Mouse (Mus musculus): ENCODE data around the gene Plekhs1. TPM values are rescaled to one million over a fixed set of nuclear protein-coding genes. Genes with fewer than 3 reads are reported as not detected.
A peak's percentile ranks its signal among the peaks of the same experiment; 100 is the strongest.
"Not testable (repeated sequence)": the region's sequence is repeated elsewhere in the genome, so short reads cannot be mapped to it uniquely, and the experiment has no call there.

Gene Plekhs1
- polyA plus RNA-seq, 1 experiment from 2014 or later = 0.09 TPM

DNA sequence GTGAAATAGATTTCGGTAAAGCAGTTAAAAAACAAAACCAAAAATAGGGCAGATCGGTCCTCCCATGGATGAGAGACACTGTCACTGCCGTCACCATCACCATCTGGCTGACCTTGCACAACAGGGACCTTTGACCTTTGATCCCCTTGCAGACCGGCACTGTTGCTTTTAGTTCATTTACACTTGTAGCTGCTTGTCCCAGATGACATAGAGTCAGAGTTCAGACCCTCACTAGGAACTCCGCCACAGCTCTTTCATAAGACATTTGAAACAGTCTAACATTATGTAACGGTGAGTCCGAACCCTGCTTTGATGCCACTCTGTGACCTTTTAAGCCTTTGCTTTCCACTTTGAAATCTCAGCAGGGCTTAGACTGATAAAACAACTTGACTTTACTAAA lies 58.0 kb downstream of the Plekhs1 start:
- not testable (repeated sequence) for H3K9ac ChIP-seq (ENCODE audit: low read depth, low read length); ATAC-seq; H3K27ac ChIP-seq (ENCODE audit: low read length); H3K4me3 ChIP-seq (ENCODE audit: low read depth, low read length); H3K4me2 ChIP-seq (ENCODE audit: low read length); H3K27me3 ChIP-seq (ENCODE audit: control insufficient read depth, insufficient read depth, low read depth, low read length); H3K4me1 ChIP-seq (ENCODE audit: control insufficient read depth, insufficient read depth, low read length); H3K36me3 ChIP-seq (ENCODE audit: control insufficient read depth, insufficient read depth, low read length); H3K9me3 ChIP-seq (replicated peaks; ENCODE audit: control insufficient read depth, low read length, poor library complexity, severe bottlenecking)
- WGBS = no CpG with 5 or more reads among the region's 7 CpGs

DNA sequence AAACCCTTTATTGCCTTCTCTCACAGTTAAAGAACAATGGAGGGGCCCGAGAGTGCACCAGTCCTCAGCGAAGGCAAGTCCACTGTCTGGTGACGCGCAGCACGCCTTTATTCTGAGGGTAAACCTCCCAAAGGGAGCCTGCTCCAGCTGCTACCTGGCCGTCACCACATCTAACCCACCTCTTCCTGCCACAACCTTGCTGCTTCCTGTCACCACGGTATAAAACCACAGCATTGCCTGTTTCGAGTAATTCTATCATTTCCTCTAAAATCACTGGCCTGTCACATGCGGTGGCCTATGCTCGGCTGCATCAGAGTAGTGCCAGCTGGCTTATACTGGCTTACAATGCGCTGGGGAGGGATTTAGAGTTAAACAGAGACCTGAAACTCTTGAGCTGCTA lies 69.1 kb downstream of the Plekhs1 start:
- H3K4me2 ChIP-seq (ENCODE audit: low read length); H3K4me3 ChIP-seq (ENCODE audit: low read depth, low read length); H3K27me3 ChIP-seq (ENCODE audit: control insufficient read depth, insufficient read depth, low read depth, low read length); H3K36me3 ChIP-seq (ENCODE audit: control insufficient read depth, insufficient read depth, low read length); H3K27ac ChIP-seq (ENCODE audit: low read length); H3K4me1 ChIP-seq (ENCODE audit: control insufficient read depth, insufficient read depth, low read length); H3K9ac ChIP-seq (ENCODE audit: low read depth, low read length); H3K9me3 ChIP-seq (replicated peaks; ENCODE audit: control insufficient read depth, low read length, poor library complexity, severe bottlenecking); ATAC-seq: not testable (repeated sequence)
- WGBS = no CpG with 5 or more reads among the region's 11 CpGs

DNA sequence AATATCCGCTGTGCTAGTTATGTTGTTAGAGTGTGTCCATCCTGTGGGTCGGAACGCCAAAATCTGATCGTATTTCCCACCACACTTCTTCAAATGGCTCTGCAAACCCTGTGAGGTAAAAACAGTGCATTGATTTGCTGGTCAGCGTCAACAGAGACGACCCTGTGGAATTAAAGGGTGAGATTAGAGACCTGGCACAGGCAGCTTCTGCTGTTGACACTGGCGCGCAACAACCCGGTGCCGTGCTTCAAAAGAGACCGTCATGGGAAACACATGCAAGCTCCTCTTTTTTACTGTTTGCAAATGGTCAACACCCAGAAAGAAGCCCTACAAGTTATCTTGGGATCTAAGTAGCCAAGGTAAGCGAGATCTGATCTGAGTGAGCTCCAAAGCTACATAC lies 69.8 kb downstream of the Plekhs1 start:
- H3K36me3 ChIP-seq (ENCODE audit: control insufficient read depth, insufficient read depth, low read length) = 0 out of 2 replicates have a peak, but pooled peaks cover 3% of the 10 kb centered on the region
- no peaks in the 10 kb centered on the region for H3K4me1 ChIP-seq (ENCODE audit: control insufficient read depth, insufficient read depth, low read length)
- H3K9me3 ChIP-seq (replicated peaks; ENCODE audit: control insufficient read depth, low read length, poor library complexity, severe bottlenecking) = no peaks in the 10 kb centered on the region
- no peak overlapping the region for H3K4me3 ChIP-seq (ENCODE audit: low read depth, low read length)
- H3K9ac ChIP-seq (ENCODE audit: low read depth, low read length) = no peak overlapping the region
- H3K27me3 ChIP-seq (ENCODE audit: control insufficient read depth, insufficient read depth, low read depth, low read length) = no peaks in the 10 kb centered on the region
- H3K27ac ChIP-seq (ENCODE audit: low read length) = no peak overlapping the region
- WGBS = 94% methylated on average over 12 of the region's 12 CpGs
- ATAC-seq = no peak
- no peak overlapping the region for H3K4me2 ChIP-seq (ENCODE audit: low read length)

DNA sequence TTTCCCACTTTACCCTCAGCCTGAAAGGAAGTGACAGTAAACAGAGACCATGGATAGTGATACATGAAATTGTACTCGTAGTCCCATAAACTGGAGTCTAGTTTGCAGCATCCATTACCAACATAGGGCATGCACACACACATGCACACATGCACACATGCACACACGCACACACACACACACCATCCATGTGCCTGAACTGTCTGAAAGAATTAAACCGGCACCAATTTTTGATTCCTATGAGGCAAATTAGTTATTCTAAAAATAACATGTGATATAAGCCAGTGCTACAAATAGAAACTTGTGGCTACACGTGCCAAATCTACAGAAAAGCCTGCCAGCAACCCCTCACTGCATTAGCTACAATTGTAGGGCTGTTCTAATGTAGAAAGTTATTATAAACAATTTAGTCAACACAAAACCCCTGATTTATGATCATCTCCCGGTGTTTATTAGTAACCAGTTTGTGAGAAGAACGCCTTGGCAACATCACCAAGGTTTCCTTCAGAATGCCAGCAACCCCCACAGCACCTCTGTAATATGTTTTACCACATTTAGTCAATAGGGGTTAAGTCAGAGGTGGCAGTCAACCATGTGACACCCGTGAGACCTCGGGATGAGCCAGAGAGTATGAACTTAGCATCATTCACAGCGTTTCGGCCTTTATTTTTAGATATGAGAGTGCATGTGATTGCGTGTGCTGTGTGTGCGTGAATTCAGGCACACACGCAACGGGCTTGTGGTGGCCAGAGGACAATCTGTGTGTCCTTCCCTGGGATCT lies 72.0 kb downstream of the Plekhs1 start:
- 0 out of 2 replicates have a peak, but pooled peaks cover 3% of the 10 kb centered on the region for H3K36me3 ChIP-seq (ENCODE audit: control insufficient read depth, insufficient read depth, low read length)
- no peak for ATAC-seq
- H3K27me3 ChIP-seq (ENCODE audit: control insufficient read depth, insufficient read depth, low read depth, low read length) = no peaks in the 10 kb centered on the region
- H3K27ac ChIP-seq (ENCODE audit: low read length) = no peak overlapping the region
- 92% methylated on average over 14 of the region's 14 CpGs for WGBS
- no peaks in the 10 kb centered on the region for H3K9me3 ChIP-seq (replicated peaks; ENCODE audit: control insufficient read depth, low read length, poor library complexity, severe bottlenecking)
- H3K4me1 ChIP-seq (ENCODE audit: control insufficient read depth, insufficient read depth, low read length) = no peaks in the 10 kb centered on the region
- no peak overlapping the region for H3K9ac ChIP-seq (ENCODE audit: low read depth, low read length)
- H3K4me2 ChIP-seq (ENCODE audit: low read length) = no peak overlapping the region
- no peak overlapping the region for H3K4me3 ChIP-seq (ENCODE audit: low read depth, low read length)

DNA sequence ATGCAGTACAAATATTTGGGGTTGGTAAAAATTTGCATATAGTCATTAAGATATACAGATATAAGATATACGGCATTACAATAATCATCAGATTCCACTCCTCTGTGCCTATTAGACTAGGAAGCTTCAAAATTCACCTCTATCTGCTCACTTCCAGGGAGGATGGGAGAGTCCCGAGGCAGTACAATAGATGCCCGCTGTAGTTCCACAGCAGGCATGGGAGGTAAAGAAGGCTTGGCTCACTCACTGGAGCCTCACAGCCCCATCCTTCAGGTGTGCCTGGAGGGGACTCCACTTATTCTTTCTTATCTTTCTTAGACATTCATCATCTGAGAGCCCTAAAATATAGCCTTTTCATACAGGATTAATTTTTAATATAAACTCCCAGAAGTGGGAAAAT lies 72.9 kb downstream of the Plekhs1 start:
- 0 out of 2 replicates have a peak, but pooled peaks have one; percentile 51 for ATAC-seq
- Histone ChIP-seq H3K27ac (ENCODE audit: low read length) (no peak overlapping the region), H3K36me3 (ENCODE audit: control insufficient read depth, insufficient read depth, low read length) (0 out of 2 replicates have a peak, but pooled peaks cover 3% of the 10 kb centered on the region), H3K4me3 (ENCODE audit: low read depth, low read length) (no peak overlapping the region), H3K4me2 (ENCODE audit: low read length) (no peak overlapping the region), H3K9me3 (replicated peaks; ENCODE audit: control insufficient read depth, low read length, poor library complexity, severe bottlenecking) (no peaks in the 10 kb centered on the region), H3K9ac (ENCODE audit: low read depth, low read length) (no peak overlapping the region), H3K4me1 (ENCODE audit: control insufficient read depth, insufficient read depth, low read length) (no peaks in the 10 kb centered on the region), H3K27me3 (ENCODE audit: control insufficient read depth, insufficient read depth, low read depth, low read length) (no peaks in the 10 kb centered on the region)
- WGBS = 72% methylated on average over 3 of the region's 3 CpGs

DNA sequence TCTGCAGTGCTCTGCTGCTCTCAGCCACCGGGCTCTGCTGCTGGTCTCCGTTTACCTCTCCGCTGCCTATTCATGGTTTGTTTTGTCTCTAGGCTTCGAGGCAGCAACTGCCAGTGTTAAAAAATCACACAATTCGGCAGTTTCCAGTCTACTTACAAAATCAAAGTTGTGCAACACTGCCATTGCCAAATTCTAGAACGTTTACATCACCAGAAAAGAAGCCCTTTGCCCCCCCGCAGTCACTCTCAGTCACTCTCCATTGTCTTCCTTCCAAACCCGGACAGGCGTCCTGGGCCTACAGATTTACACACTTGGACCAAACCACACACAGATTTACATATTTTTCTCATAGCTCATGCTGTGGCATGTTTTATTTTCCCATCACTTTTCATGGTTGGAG lies 73.6 kb downstream of the Plekhs1 start:
- no peak overlapping the region for H3K4me2 ChIP-seq (ENCODE audit: low read length)
- WGBS = 67% methylated on average over 9 of the region's 9 CpGs

DNA sequence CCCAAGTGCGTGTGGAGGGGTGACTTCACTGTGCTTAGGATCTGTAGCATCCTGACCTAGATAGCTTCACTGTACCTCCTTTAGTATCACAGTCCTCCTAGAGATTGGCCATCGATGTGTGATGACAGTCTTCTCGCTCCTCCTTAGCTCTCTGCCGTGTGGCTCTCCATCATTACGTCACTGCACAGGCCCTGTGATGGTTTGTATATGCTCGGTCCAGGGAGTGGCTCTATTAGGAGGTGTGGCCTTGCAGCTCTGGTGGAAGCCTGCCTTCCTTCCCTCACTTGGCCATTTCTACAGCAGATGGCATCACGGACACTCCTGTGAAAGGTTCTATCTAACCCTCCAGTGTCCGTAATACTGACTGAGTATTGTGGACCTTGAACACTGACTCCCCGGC lies 74.3 kb downstream of the Plekhs1 start:
- no peak overlapping the region for H3K9ac ChIP-seq (ENCODE audit: low read depth, low read length)
- H3K9me3 ChIP-seq (replicated peaks; ENCODE audit: control insufficient read depth, low read length, poor library complexity, severe bottlenecking) = no peaks in the 10 kb centered on the region
- no peak overlapping the region for H3K4me2 ChIP-seq (ENCODE audit: low read length)
- H3K36me3 ChIP-seq (ENCODE audit: control insufficient read depth, insufficient read depth, low read length) = 0 out of 2 replicates have a peak, but pooled peaks cover 3% of the 10 kb centered on the region
- ATAC-seq = no peak
- 94% methylated on average over 9 of the region's 9 CpGs for WGBS
- H3K4me3 ChIP-seq (ENCODE audit: low read depth, low read length) = no peak overlapping the region
- no peaks in the 10 kb centered on the region for H3K4me1 ChIP-seq (ENCODE audit: control insufficient read depth, insufficient read depth, low read length)
- no peaks in the 10 kb centered on the region for H3K27me3 ChIP-seq (ENCODE audit: control insufficient read depth, insufficient read depth, low read depth, low read length)
- no peak overlapping the region for H3K27ac ChIP-seq (ENCODE audit: low read length)

More for the DNA sequence above, 73.6 kb downstream of the Plekhs1 start:
- Histone ChIP-seq H3K27me3 (ENCODE audit: control insufficient read depth, insufficient read depth, low read depth, low read length) (no peaks in the 10 kb centered on the region), H3K9me3 (replicated peaks; ENCODE audit: control insufficient read depth, low read length, poor library complexity, severe bottlenecking) (no peaks in the 10 kb centered on the region), H3K4me3 (ENCODE audit: low read depth, low read length) (no peak overlapping the region), H3K9ac (ENCODE audit: low read depth, low read length) (no peak overlapping the region), H3K4me1 (ENCODE audit: control insufficient read depth, insufficient read depth, low read length) (no peaks in the 10 kb centered on the region), H3K36me3 (ENCODE audit: control insufficient read depth, insufficient read depth, low read length) (0 out of 2 replicates have a peak, but pooled peaks cover 3% of the 10 kb centered on the region), H3K27ac (ENCODE audit: low read length) (no peak overlapping the region)
- no peak for ATAC-seq

Other genes with a start within 250 kb of the Plekhs1 start
- 0.14 and 0.22 TPM in 2 replicates for gene Habp2, start 174.5 kb upstream of the Plekhs1 start, polyA plus RNA-seq (2015; fragmentation: Nextera tagmentation; extraction: Ambion mirVana)
- 0.97 and 1.3 TPM in 2 replicates for gene Nrap, start 71.6 kb upstream of the Plekhs1 start, polyA plus RNA-seq (2015; fragmentation: Nextera tagmentation; extraction: Ambion mirVana)
- 22.2 and 26.0 TPM in 2 replicates for gene Casp7, start 64.5 kb upstream of the Plekhs1 start, polyA plus RNA-seq (2015; fragmentation: Nextera tagmentation; extraction: Ambion mirVana)
- gene Dclre1a, start 86.6 kb downstream of the Plekhs1 start, polyA plus RNA-seq (2015; fragmentation: Nextera tagmentation; extraction: Ambion mirVana) = 10.9 and 11.0 TPM in 2 replicates
- gene Nhlrc2, start 86.6 kb downstream of the Plekhs1 start, polyA plus RNA-seq (2015; fragmentation: Nextera tagmentation; extraction: Ambion mirVana) = 7.8 and 7.9 TPM in 2 replicates

All from midbrain, embryonic 16.5 days (tissue).